Mouse (Mus musculus): ENCODE measurements around the gene Nupr1l. TPM values are rescaled to one million over a fixed set of nuclear protein-coding genes. Genes with fewer than 3 reads are reported as not detected.

The Nupr1l gene
- 4.2 and 5.1 TPM in 2 replicates for polyA plus RNA-seq (2012; rRNA removed)

DNA sequence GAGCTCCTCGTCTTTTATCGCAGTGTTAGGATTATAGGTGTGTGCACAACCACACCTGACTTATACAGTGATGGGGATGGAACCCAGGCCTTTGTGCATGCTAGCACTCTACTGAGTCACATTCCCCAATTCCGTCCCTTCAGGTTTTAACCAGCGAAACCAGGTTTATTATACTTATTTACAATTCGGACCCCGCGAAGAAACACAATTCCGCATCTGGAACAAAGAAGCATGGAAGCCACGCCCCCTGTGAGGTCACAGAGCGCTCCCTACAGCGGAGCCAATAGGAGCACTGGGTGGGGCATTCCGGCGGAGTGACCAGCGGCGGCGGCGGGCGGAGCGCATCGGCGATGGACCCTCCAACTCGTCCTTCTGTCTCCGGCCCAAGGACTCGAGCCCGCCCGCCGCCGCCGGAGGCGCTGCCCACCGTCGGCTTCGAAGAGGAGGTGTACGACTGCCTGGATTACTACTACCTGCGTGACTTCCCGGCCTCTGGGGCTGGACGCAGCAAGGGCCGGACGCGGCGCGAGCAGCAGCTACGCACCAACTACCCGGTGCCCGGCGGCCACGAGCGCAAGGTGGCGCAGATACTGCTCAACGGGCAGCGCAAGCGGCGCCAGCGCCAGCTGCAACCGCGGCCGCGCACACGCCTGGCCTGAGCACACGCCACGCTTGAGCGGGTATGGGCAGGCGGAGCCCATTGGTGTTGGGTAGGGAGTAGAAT lies at the start of gene Nupr1l:
Nupr1l (plus strand) TSS at position 299 of the 724 bp plus-strand sequence.
- H3K4me3 ChIP-seq (ENCODE audit: insufficient read depth, low read length), result peak within 1 kb of the TSS; percentile 78
- peak within 1 kb of the TSS; percentile 78 for H3K27ac ChIP-seq (ENCODE audit: insufficient read depth, low read length)
- no peaks in the 10 kb centered on the region for H3K4me1 ChIP-seq (ENCODE audit: control insufficient read depth, insufficient read depth, low read length)
- TF ChIP-seq CTCF (IDR thresholded peaks at IDR 0.05; ENCODE audit: extremely low read depth, insufficient read depth, low read length) (no peak), POLR2A (IDR thresholded peaks at IDR 0.05; ENCODE audit: extremely low read depth, insufficient read depth, low read length) (peak; percentile 70)

DNA sequence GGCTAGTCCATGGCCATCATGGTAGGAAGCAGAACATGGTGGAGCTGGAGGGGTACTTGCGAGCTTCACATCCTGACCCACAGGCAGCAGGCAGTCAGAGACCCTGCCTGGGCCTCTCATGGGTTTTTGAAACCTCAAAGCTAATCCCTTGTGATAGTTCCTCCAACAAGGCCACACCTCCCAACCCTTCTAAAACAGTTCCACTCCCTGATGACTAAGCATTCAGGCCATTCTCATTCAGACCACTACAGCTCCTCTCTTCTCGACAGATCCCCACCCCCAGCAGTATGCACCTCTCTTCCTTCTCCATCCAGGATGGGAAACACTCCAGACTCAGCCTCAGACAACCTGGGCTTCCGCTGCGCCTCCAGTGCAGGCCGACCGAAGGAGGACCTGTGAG lies 46.0 kb upstream of the Nupr1l start:
- TF ChIP-seq CTCF (IDR thresholded peaks at IDR 0.05; ENCODE audit: extremely low read depth, insufficient read depth, low read length) (no peak), POLR2A (IDR thresholded peaks at IDR 0.05; ENCODE audit: extremely low read depth, insufficient read depth, low read length) (no peak)
- Histone ChIP-seq H3K4me1 (ENCODE audit: control insufficient read depth, insufficient read depth, low read length) (no peaks in the 10 kb centered on the region), H3K4me3 (ENCODE audit: insufficient read depth, low read length) (no peak overlapping the region), H3K27ac (ENCODE audit: insufficient read depth, low read length) (no peak overlapping the region)

DNA sequence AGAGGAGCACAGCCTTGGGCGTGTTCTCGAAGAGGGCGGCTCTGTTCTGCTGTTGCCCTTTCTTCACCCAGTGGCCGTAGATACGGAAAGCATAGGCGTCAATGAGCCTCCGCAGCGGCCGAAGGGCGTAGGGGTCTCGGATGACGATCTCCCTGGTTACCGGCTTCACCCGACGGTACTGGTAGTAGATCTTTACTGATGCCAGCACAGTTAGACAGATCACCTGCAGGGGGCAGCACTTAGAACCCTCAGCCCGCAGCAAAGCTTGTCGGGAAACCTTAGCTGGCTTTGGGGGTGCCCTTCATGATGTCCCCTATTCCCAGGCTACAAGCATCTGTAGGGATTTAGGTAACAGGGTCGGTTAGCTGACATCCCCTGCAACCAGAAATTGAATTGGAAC lies 43.9 kb upstream of the Nupr1l start:
- Histone ChIP-seq H3K4me3 (ENCODE audit: insufficient read depth, low read length) (no peak overlapping the region), H3K27ac (ENCODE audit: insufficient read depth, low read length) (no peak overlapping the region), H3K4me1 (ENCODE audit: control insufficient read depth, insufficient read depth, low read length) (no peaks in the 10 kb centered on the region)
- TF ChIP-seq CTCF (IDR thresholded peaks at IDR 0.05; ENCODE audit: extremely low read depth, insufficient read depth, low read length) (peak; percentile 42), POLR2A (IDR thresholded peaks at IDR 0.05; ENCODE audit: extremely low read depth, insufficient read depth, low read length) (0 out of 2 replicates have a peak, but pooled peaks have one; percentile 15)

DNA sequence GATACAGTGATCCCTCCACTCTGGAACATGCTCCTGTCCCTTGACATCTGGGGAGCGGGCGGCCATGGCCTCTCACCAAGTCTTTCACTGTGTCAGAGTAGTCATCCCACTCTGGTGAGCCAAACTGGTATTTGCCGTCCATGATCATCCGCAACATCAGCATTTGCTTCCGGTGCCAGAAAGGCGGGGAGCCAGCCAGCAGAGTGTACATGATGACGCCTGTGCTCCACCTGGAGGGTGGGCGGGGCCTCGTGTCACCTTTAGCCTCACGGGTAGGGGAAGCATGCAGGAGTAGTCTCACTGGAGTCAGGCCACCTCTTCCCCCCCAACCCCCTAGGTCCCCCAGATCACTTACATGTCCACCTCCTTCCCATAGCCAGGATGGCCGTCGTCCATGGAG lies 42.5 kb upstream of the Nupr1l start:
- TF ChIP-seq POLR2A (IDR thresholded peaks at IDR 0.05; ENCODE audit: extremely low read depth, insufficient read depth, low read length) (no peak), CTCF (IDR thresholded peaks at IDR 0.05; ENCODE audit: extremely low read depth, insufficient read depth, low read length) (no peak)
- H3K4me1 ChIP-seq (ENCODE audit: control insufficient read depth, insufficient read depth, low read length), result no peaks in the 10 kb centered on the region
- no peak overlapping the region for H3K27ac ChIP-seq (ENCODE audit: insufficient read depth, low read length)

DNA sequence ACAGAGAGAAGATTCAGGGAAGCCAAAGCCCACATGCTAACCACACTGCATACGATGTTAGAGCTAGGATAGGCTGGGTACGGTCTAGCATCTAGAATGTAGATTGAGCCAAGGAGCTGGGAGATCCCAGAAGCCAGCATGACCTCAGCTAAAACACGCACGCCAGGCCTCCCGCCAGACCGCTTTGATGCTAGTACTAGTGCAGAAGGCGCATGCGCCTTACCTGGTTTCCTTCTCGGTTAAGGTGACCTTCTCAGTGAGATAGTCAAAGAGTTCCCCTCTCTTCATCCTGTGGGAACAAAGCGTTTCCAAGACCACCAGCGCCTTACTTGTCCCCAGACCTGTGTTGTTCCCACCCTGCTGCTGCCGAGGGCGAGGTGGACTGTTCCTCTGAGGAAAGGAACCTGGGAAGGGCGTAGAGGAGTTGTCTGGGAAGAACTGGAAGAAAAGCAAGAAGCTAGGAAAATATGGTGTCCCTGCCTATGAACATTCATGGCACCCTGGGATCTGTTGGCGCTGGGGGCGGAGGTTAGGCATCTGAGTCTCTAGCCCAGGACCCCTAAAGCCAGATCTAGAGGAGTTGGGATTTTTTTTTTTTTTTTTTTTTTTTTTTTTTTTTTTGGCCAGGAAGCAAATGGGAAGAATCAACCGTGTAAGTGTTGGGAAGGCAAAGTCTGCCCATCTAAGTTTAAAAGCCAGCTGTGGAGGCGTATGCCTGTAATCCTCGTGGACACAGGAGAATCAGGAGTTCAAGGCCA lies 38.9 kb upstream of the Nupr1l start:
- Histone ChIP-seq H3K27ac (ENCODE audit: insufficient read depth, low read length) (no peak overlapping the region), H3K4me1 (ENCODE audit: control insufficient read depth, insufficient read depth, low read length) (no peaks in the 10 kb centered on the region), H3K4me3 (ENCODE audit: insufficient read depth, low read length) (no peak overlapping the region)
- TF ChIP-seq POLR2A (IDR thresholded peaks at IDR 0.05; ENCODE audit: extremely low read depth, insufficient read depth, low read length) (no peak), CTCF (IDR thresholded peaks at IDR 0.05; ENCODE audit: extremely low read depth, insufficient read depth, low read length) (no peak)

More for the DNA sequence above, 42.5 kb upstream of the Nupr1l start:
- H3K4me3 ChIP-seq (ENCODE audit: insufficient read depth, low read length), result no peak overlapping the region

DNA sequence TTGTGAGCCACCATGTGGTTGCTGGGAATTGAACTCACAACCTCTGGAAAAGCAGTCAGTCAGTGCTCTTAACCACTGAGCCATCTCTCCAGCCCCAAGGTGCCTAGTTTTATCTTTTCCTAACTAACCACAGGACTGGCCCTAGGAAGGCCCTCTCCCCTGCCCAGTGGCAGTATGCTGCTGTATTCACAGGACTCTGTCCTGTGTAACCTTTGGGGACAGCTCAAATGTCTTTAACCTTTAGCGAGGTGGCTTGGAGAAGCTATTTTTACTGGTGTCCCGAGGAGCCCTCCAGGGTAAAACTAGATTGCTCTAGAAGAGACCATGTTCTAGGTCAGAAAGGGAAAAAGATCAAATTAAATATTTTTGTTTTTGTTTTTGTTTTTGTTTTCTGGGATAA lies 37.1 kb upstream of the Nupr1l start:
- no peak overlapping the region for H3K4me3 ChIP-seq (ENCODE audit: insufficient read depth, low read length)
- no peak overlapping the region for H3K27ac ChIP-seq (ENCODE audit: insufficient read depth, low read length)
- no peaks in the 10 kb centered on the region for H3K4me1 ChIP-seq (ENCODE audit: control insufficient read depth, insufficient read depth, low read length)
- no peak for TF ChIP-seq CTCF (IDR thresholded peaks at IDR 0.05; ENCODE audit: extremely low read depth, insufficient read depth, low read length)
- no peak for TF ChIP-seq POLR2A (IDR thresholded peaks at IDR 0.05; ENCODE audit: extremely low read depth, insufficient read depth, low read length)

DNA sequence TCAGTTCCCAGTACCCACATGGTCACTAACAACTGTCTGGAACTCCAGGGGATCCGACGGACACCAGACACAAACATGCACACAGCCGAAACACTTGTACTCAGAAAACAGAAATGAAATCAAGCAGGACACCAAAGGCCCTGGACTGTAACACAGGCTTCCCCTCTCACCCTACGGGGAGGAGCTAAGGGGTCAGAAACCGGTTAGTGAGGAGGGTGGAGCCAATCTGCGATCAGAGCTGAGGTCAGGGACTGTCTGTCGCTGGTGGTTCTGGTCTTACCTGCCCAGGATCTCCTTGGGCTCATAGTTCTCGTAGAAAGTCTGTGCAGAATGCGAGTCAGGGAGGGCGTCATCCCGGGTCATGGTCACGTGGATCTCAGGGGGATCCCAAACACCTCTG lies 34.4 kb upstream of the Nupr1l start:
- H3K27ac ChIP-seq (ENCODE audit: insufficient read depth, low read length), result no peak overlapping the region
- H3K4me3 ChIP-seq (ENCODE audit: insufficient read depth, low read length), result no peak overlapping the region
- TF ChIP-seq CTCF (IDR thresholded peaks at IDR 0.05; ENCODE audit: extremely low read depth, insufficient read depth, low read length) (no peak), POLR2A (IDR thresholded peaks at IDR 0.05; ENCODE audit: extremely low read depth, insufficient read depth, low read length) (no peak)
- peaks cover 2% of the 10 kb centered on the region; the same call in 1 of the 2 replicates for H3K4me1 ChIP-seq (ENCODE audit: control insufficient read depth, insufficient read depth, low read length)

DNA sequence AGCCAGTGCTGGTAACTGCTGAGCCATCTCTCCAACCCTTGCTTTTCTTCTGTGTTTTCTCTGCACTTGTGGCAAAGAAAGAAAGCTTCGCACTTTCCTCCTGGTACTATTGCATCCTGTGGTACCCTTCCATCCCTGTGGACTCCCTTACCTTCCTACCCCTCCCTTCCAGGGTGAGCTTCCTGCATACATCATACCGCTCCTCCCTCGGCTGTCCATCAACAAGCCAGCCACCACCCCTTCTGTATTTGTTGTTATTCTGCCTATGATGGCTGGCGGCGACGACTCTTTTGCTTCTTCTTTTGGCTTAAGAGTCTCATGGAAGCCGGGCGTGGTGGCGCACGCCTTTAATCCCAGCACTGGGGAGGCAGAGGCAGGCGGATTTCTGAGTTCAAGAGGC lies 33.2 kb upstream of the Nupr1l start:
- TF ChIP-seq CTCF (IDR thresholded peaks at IDR 0.05; ENCODE audit: extremely low read depth, insufficient read depth, low read length) (no peak), POLR2A (IDR thresholded peaks at IDR 0.05; ENCODE audit: extremely low read depth, insufficient read depth, low read length) (no peak)
- Histone ChIP-seq H3K4me1 (ENCODE audit: control insufficient read depth, insufficient read depth, low read length) (peaks cover 2% of the 10 kb centered on the region; the same call in 1 of the 2 replicates), H3K27ac (ENCODE audit: insufficient read depth, low read length) (no peak overlapping the region), H3K4me3 (ENCODE audit: insufficient read depth, low read length) (no peak overlapping the region)

DNA sequence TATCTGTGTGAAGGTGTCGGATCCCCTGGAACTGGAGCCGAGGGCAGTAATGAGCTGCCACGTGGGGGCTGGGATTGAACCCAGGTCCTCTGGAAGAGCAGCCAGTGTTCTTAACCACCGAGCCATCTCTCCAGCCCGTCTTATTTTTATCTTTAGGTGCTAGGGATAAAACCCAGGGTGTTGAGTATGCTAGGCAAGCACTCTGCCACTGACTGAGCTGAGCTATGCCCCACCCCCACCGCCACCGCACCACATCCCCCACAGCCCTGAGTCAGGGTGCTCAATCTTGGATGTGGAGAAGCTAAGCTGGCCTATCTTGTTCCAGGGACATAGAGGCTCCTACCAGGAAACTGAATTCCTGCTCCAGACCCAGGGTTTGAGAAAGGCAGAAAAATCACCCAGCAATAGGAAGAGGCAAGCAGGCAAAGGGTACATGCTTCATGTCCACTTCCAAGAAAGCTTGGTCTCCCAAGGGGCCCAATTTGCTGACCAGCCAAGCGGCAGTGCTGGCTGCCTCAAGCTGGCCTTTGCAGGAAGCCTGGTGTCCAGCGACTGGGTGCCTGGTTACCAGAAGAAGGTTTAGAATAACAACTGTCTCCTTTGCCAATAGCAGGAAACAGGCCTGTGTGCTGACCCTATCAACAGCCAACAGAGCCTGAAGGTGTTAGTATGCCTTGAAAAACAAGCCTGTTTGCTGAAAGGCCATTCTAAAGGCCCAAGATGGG lies 30.4 kb upstream of the Nupr1l start:
- TF ChIP-seq POLR2A (IDR thresholded peaks at IDR 0.05; ENCODE audit: extremely low read depth, insufficient read depth, low read length), result no peak
- TF ChIP-seq CTCF (IDR thresholded peaks at IDR 0.05; ENCODE audit: extremely low read depth, insufficient read depth, low read length), result no peak
- Histone ChIP-seq H3K4me1 (ENCODE audit: control insufficient read depth, insufficient read depth, low read length) (peaks cover 2% of the 10 kb centered on the region; the same call in 1 of the 2 replicates), H3K27ac (ENCODE audit: insufficient read depth, low read length) (peak overlapping the region; percentile 16), H3K4me3 (ENCODE audit: insufficient read depth, low read length) (no peak overlapping the region)

Data from cortical plate, adult 2 months (tissue).